Mouse (Mus musculus) midbrain, embryonic 10.5 days (tissue): ENCODE data around the gene Chd2. TPM values are rescaled to one million over a fixed set of nuclear protein-coding genes. Genes with fewer than 3 reads are reported as not detected.

Source experiments
- DNase-seq: peaks from one replicate; pipeline ENCODE4 v3.0.0-alpha.2; 2017; ENCODE audit warnings: low spot score
- H3K27ac ChIP-seq: fragments of 300-500 bp; sonication (generic); replicated peaks from 2 replicates; pipeline ENCODE4 v1.5.1; 2016; ENCODE audit warnings: mild to moderate bottlenecking
- H3K27me3 ChIP-seq: fragments of 300-500 bp; sonication (generic); 2 replicates; pipeline ENCODE4 v1.6.1; 2016; ENCODE audit warnings: low read depth, mild to moderate bottlenecking; ENCODE audit not compliant: poor library complexity, severe bottlenecking
- H3K36me3 ChIP-seq: fragments of 300-500 bp; sonication (generic); 2 replicates; pipeline ENCODE4 v1.6.1; 2016; ENCODE audit warnings: mild to moderate bottlenecking, moderate library complexity
- H3K4me1 ChIP-seq: fragments of 300-500 bp; sonication (generic); 2 replicates; pipeline ENCODE4 v1.6.1; 2016
- H3K4me3 ChIP-seq: fragments of 300-500 bp; sonication (generic); 2 replicates; pipeline ENCODE4 v1.5.1; 2016; ENCODE audit warnings: mild to moderate bottlenecking, moderate library complexity
- H3K9me3 ChIP-seq: fragments of 300-500 bp; sonication (generic); replicated peaks from 2 replicates; pipeline ENCODE4 v1.6.1; 2016; ENCODE audit warnings: mild to moderate bottlenecking
- WGBS: fragments of 180-500 bp; shearing (Covaris S2); methylation state at CpG from one replicate; pipeline ENCODE4 v1.1.7; 2016; 5-methylcytosine and 5-hydroxymethylcytosine counted together
- polyA plus RNA-seq: library from polyadenylated mRNA; unstranded; fragments of >200 nt; fragmentation: Nextera tagmentation; extraction: Ambion mirVana; gene quantifications from 2 replicates; pipeline ENCODE4 v1.2.1, GENCODE M21; 2016

Chd2 gene
- 39.6 and 48.3 TPM in 2 replicates for polyA plus RNA-seq

DNA sequence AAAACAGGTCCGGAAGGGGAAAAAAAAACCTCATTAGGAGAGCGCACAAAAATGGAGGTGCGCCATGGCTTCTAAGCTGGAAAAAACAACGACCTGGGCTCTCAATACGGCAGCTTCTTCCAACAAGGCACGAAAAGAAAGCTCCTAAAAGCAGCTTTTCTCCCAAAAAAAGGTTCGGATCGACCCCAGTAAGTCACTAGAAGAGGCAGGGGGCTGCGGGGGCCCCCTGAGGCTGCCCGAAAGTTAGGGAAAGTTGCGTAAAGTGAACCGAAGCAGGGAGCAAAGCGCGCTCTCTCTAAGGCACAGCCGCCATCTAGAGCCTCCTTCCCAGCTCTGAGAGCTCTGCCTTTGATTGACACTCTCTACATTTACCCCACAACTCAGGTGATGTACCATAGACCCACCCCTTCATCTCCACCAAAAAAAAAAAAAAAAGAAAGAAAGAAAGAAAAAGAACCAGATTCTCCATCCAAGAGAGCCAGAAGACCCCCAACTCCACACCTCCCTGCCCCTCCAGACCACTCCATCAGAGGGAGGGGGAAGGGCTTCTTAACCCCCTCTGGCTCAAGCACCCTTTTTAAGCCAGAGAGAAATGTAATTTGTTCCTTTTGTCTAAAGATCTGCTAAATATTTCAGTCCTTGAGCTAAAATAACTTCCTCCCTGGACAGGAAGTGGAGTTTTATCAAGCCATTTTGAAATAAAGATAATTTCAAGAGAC is at the start of gene Chd2:
Gene Chd2 (minus strand): TSS at position 419 of the 719 bp plus-strand sequence.
- peak; percentile 79 for DNase-seq
- H3K4me1 ChIP-seq, result peaks cover 21% of the 10 kb centered on the region
- H3K9me3 ChIP-seq, result no peaks in the 10 kb centered on the region
- H3K27ac ChIP-seq, result peak within 1 kb of the TSS; percentile 97
- under 1% methylated on average over 15 of the region's 15 CpGs for WGBS
- no peaks in the 10 kb centered on the region for H3K27me3 ChIP-seq
- peak within 1 kb of the TSS; percentile 72 for H3K4me3 ChIP-seq
- peaks cover 45% of the 10 kb centered on the region for H3K36me3 ChIP-seq

DNA sequence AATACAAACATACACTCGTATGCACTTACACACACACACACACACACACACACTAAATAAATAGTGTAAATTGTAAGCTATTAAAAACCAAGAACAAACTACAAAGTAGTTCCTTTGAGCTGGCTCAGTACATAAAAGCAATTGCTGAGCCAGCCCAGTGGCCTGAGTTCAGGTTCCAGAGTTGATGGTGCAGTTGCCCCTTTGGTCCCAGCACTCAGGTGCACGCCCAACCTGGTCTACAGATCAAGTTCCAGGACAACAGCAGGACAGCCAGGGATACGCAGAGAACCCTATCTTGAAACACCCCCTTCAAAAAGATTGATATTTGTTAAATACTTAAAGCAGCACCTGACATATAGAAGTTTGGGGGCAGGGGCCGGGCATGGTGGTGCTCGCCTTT is 49.1 kb upstream of the Chd2 start:
- WGBS, result 94% methylated on average over 5 of the region's 5 CpGs

DNA sequence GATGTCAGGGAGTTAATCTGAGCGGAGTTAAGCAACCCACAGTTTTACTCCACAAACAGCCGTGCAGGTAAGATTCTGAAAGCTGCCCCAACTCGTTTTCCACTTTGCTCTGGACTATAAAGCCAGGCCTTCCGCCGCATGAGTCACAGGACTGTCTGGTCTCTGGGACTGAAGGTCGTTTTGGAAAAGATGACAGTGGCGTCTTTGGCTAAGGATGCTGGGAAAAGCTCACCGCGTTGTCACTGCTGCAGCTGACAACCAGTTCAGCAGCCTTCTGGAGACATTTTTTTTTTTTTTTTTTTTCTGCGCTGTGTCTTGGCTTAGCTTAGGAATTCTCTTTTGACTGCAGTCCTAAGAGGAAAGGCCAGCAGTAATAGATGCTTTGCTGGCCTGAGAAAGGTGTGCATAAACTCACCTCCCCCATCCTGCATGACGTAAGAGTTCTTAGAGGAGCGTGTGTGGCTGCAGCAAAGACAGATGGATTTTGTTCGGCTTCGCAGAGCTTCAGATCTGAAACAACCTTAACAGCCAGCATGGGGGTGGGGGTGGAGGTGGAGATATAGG is 47.7 kb upstream of the Chd2 start:
- H3K4me1 ChIP-seq, result peaks cover 28% of the 10 kb centered on the region
- peaks cover 18% of the 10 kb centered on the region for H3K27me3 ChIP-seq
- no peaks in the 10 kb centered on the region for H3K9me3 ChIP-seq
- no peak overlapping the region for H3K4me3 ChIP-seq
- DNase-seq, result no peak
- H3K36me3 ChIP-seq, result no peaks in the 10 kb centered on the region
- WGBS, result 67% methylated on average over 14 of the region's 14 CpGs
- no peak overlapping the region for H3K27ac ChIP-seq

More for the DNA sequence above, 49.1 kb upstream of the Chd2 start:
- Histone ChIP-seq H3K9me3 (no peaks in the 10 kb centered on the region), H3K4me3 (no peak overlapping the region), H3K4me1 (peaks cover 32% of the 10 kb centered on the region), H3K27me3 (peaks cover 18% of the 10 kb centered on the region), H3K27ac (no peak overlapping the region), H3K36me3 (no peaks in the 10 kb centered on the region)
- DNase-seq, result no peak

DNA sequence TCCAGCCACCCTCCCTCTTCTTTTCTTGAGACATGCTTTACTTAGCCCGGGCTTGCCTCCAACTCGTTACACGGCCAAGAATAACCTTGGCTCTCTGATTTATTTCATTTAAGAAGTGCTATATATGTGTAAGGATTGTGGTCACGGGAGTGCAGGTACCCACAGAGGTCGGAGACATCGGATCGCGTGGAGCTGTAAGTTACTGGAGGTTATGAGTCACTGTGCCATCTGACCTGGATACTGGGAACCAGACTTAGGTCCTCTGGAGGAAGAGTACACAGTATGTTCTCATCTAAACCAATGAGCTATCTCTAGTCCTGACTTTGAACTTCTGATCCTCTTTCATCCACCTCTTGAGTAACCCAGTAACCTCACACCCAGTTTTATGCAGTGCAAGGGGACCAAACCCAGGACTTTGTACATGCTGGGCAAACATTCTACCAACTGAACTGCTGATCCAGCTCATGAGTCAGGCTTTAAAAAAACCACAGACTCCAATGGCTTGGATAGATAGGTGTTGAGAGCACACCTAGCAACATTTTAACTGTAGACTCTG is 46.8 kb upstream of the Chd2 start:
- Histone ChIP-seq H3K27ac (no peak overlapping the region), H3K27me3 (peaks cover 18% of the 10 kb centered on the region), H3K4me1 (peaks cover 28% of the 10 kb centered on the region), H3K4me3 (no peak overlapping the region), H3K9me3 (no peaks in the 10 kb centered on the region), H3K36me3 (no peaks in the 10 kb centered on the region)
- DNase-seq, result no peak
- WGBS, result 93% methylated on average over 8 of the region's 8 CpGs

DNA sequence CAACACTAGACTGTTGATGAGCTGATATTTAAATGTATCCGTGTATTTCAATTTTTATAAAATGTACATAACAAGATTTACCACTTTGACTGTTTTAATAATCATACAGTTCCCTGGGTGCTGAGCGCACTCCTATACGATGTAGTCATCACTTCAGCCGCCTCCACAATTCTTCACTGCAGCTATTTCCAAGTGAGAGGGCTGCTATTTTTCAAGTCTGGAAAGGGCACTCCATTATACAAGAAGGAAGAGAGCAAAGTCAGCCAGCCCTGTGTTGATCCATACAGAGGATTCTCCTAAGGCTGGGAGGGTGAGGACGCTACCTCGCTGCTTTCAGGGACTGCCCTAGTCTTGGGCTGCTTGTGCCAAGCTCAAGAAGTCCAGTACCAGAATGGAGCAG is 45.1 kb upstream of the Chd2 start:
- WGBS, result 93% methylated on average over 6 of the region's 6 CpGs
- no peak for DNase-seq
- Histone ChIP-seq H3K27me3 (peaks cover 18% of the 10 kb centered on the region), H3K36me3 (no peaks in the 10 kb centered on the region), H3K27ac (no peak overlapping the region), H3K9me3 (no peaks in the 10 kb centered on the region), H3K4me3 (no peak overlapping the region), H3K4me1 (peaks cover 43% of the 10 kb centered on the region)

DNA sequence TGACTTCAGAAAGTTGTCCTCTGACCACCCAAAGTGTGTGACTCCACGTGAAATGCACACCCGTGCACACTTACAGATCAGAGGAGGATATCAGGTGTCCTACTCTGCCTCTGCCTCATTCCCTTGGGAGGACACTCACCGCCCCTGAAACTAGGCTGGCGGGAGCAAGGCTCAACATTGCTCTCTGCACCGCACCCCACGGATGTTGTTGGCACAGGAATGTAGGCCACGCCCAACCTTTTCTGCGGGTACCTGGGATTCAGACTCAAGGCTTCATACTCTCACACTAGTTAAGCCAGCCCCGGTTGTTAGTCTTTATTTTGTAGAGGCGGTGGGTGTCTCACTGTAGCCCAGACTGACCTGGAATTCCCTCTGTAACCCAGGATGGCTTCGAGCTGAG is 44.6 kb upstream of the Chd2 start:
- Histone ChIP-seq H3K4me3 (no peak overlapping the region), H3K9me3 (no peaks in the 10 kb centered on the region), H3K27ac (no peak overlapping the region), H3K27me3 (peaks cover 18% of the 10 kb centered on the region), H3K36me3 (no peaks in the 10 kb centered on the region), H3K4me1 (peaks cover 44% of the 10 kb centered on the region)
- DNase-seq, result no peak
- 69% methylated on average over 11 of the region's 11 CpGs for WGBS

DNA sequence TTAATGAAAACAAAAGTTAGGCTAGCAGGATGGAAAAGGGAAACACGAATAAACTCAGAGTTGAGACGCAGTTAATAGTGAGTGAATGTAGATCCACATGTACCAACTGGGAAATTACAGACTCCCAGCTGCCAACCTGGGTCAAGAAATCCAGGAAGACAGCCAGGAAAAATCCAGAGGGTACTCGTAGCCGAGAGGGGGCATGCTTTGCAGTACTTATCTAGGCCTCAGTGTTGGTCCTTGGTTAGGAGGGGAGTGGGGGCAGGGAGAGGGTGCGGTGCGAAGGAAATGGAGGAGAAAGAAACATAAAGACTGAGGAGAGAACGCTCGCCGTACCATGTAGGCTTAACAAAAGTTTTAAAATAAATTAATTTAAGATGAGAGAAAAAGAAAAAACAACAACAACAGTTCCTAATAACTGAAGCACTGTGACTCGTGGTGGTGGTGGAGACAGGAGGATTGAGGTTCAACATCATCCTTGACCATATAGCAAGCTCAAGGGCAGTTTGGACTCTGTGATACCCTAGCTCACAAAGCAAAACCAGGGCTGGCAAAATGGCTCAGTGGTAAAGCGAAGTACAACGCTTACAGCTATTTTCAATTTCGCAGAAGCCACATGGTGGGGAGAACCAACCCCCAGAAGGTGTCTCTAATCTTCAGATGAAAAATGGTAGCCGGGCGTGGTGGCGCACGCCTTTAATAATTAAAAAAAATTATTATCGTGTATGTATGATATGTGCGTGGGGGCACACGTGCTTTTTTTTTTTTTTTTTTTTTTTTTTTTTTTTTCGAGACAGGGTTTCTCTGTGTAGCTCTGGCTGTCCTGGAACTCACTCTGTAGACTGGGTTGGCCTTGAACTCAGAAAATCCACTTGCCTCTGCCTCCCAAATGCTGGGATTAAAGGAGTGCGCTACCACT is 43.7 kb upstream of the Chd2 start:
- peaks cover 44% of the 10 kb centered on the region for H3K4me1 ChIP-seq
- H3K9me3 ChIP-seq, result no peaks in the 10 kb centered on the region
- H3K36me3 ChIP-seq, result no peaks in the 10 kb centered on the region
- H3K27me3 ChIP-seq, result peaks cover 18% of the 10 kb centered on the region
- DNase-seq, result no peak
- no peak overlapping the region for H3K4me3 ChIP-seq
- peak overlapping the region; percentile 72 for H3K27ac ChIP-seq
- 82% methylated on average over 22 of the region's 22 CpGs for WGBS

DNA sequence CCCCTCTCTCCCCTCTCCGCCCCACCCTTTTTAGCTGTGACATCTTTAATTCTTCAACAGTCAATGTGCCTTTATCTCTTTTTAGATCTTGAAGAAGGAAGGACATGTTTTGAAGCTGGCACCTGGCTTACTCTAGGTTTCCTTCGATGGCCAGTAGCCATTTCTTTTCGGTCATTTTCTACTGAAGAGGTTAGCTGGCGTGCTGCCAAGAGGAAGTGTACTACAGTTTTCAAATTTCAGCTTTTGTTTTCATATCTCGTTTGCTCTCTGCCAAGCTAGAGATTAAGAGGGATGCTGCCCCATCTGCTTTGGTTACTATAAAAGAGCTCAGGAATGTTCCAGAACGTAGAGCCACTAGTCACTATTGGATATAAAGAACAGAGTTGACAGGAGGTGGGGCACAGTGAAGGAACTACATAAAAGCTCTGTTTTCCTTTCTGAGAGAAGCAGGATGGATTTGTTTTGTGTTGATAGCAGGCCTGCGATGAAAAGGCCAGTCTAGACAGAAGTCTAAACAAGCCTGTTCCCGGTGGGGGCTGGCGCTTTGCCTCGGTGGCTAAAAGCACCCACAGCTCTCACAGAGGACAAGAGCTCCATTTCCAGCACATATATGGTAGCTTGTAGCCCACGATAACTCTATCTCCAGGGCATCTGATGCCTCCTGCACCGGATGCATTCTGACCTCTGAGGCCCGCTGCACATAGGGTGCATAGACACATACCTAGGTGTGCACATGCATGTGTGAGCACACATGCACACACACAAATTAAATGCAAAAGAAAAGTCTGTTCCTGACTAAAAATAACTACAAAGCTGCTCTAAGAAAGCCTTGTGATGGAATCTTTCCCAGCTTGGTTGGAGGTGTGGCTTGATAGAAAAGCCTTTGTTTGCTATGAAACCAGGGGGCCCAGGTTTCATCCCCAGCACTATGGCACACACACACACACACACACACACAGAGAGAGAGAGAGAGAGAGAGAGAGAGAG is 42.7 kb upstream of the Chd2 start:
- WGBS, result 61% methylated on average over 13 of the region's 13 CpGs
- H3K4me1 ChIP-seq, result peaks cover 42% of the 10 kb centered on the region
- peaks cover 18% of the 10 kb centered on the region for H3K27me3 ChIP-seq
- peak overlapping the region; percentile 72 for H3K27ac ChIP-seq
- no peak for DNase-seq
- no peaks in the 10 kb centered on the region for H3K9me3 ChIP-seq
- no peak overlapping the region for H3K4me3 ChIP-seq
- no peaks in the 10 kb centered on the region for H3K36me3 ChIP-seq

DNA sequence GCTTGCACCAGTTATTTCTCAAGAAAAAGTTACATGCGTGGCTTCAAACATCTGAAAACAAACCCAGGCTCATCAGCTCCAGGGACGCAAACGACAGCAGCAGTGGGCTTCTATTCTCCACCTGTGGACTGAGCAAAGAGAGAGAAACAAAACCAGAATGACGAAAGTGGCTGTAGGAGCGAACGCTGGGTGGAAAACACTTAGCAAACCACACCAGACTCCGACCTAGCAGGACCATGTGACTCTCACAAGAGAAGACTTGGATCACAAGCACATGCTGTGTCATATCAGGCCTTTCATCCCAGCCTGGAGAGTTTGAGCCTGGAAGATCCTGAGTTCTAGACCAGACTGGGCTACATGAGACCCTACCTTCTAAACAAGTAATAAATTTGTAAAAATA is 41.8 kb upstream of the Chd2 start:
- 83% methylated on average over 7 of the region's 7 CpGs for WGBS

DNA sequence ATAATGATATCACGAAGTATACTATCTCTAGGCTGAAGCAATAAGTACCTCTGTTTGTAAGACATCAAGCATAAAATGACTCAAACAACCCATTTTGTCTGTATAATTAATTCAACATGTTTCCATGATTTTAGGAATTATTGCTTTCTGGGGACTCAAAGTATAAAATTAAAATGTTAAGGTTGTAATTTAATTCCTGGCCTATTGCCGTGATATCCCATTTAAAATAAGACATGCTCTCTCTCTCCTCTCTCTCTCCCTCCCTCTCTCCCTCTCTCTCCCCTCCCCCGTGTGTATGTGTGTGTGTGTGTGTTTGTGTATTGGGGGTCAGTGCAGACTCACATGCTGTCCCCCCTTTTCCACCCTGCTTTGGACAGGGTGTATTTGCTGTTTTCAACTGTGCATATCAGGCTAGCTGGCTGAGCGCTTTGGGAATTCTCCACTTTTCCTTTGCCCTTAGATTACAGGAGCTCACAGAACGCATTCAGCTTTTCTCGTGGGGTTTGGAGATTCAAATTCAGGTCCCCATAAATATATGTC is 40.3 kb upstream of the Chd2 start:
- Histone ChIP-seq H3K27ac (no peak overlapping the region), H3K4me3 (no peak overlapping the region), H3K4me1 (peaks cover 39% of the 10 kb centered on the region), H3K9me3 (no peaks in the 10 kb centered on the region), H3K36me3 (no peaks in the 10 kb centered on the region), H3K27me3 (peaks cover 3% of the 10 kb centered on the region)
- 81% methylated on average over 6 of the region's 6 CpGs for WGBS
- DNase-seq, result no peak

More for the DNA sequence above, 41.8 kb upstream of the Chd2 start:
- H3K4me1 ChIP-seq, result peaks cover 39% of the 10 kb centered on the region
- no peak overlapping the region for H3K4me3 ChIP-seq
- peak overlapping the region; percentile 72; the same call in 1 of the 2 replicates for H3K27ac ChIP-seq
- no peaks in the 10 kb centered on the region for H3K36me3 ChIP-seq
- peaks cover 12% of the 10 kb centered on the region for H3K27me3 ChIP-seq
- DNase-seq, result no peak
- no peaks in the 10 kb centered on the region for H3K9me3 ChIP-seq

DNA sequence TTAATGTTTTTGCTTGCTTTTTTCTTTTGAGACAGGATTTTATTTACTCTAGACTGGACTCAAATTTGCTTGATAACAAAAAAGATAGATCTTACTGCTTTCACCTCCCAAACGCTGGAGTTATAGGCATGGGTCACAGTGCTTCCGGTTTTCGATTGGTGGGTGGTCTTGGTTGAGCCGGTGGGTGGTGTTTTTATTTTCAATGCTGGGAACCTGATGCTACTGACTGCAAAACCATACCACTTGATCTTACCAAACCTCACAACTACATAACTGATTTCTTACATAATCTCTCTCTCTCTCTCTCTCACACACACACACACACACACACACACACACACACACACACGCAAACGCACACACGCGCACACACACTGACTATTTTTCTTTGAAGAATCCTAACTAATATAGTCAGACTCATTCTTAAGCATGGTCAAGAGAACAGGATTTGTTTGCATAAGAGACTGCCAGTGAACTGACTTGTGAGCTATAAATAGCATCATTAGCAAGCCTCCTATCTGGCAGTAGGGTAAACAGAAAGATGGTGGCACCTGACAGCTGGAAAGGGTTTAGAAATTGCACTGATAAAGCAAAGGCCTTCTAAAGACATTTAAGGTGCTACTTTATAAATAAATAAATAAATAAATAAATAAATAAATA is 37.6 kb upstream of the Chd2 start:
- 82% methylated on average over 8 of the region's 8 CpGs for WGBS
- peaks cover 30% of the 10 kb centered on the region for H3K4me1 ChIP-seq
- H3K27ac ChIP-seq, result no peak overlapping the region

More for the DNA sequence above, 37.6 kb upstream of the Chd2 start:
- peaks cover 13% of the 10 kb centered on the region for H3K27me3 ChIP-seq
- no peak overlapping the region for H3K4me3 ChIP-seq
- no peaks in the 10 kb centered on the region for H3K36me3 ChIP-seq
- no peaks in the 10 kb centered on the region for H3K9me3 ChIP-seq
- no peak for DNase-seq
